Mouse (Mus musculus): ENCODE data around the gene Tsga10. TPM values are rescaled to one million over a fixed set of nuclear protein-coding genes. Genes with fewer than 3 reads are reported as not detected.
"Not testable (repeated sequence)": the region's sequence is repeated elsewhere in the genome, so short reads cannot be mapped to it uniquely, and the experiment has no call there.

Gene Tsga10
- total and polyA plus RNA-seq, 2 experiments = 0.24 to 1.2 TPM

GRCm38 (mm10) chr1:37719030-37719723, 147.1 kb downstream of the Tsga10 start:
- H3K4me1 ChIP-seq (ENCODE audit: control insufficient read depth, insufficient read depth, low read length) = no peaks in the 10 kb centered on the region
- H3K79me2 ChIP-seq (ENCODE audit: control insufficient read depth, insufficient read depth, low read length) = no peaks in the 10 kb centered on the region
- peaks cover 7% of the 10 kb centered on the region; the same call in 1 of the 2 replicates for H3K27me3 ChIP-seq (ENCODE audit: control insufficient read depth, insufficient read depth, low read length)
- peak overlapping the region; percentile 16; the same call in 1 of the 2 replicates for H3K4me3 ChIP-seq (ENCODE audit: insufficient read depth, low read depth, low read length)
- WGBS = 6% methylated on average over 49 of the region's 49 CpGs
- H3K36me3 ChIP-seq (ENCODE audit: control insufficient read depth, insufficient read depth, low read length) = no peaks in the 10 kb centered on the region
- TF ChIP-seq POLR2A (IDR thresholded peaks at IDR 0.05; ENCODE audit: extremely low read depth, insufficient read depth, low read length) (no peak), CTCF (IDR thresholded peaks at IDR 0.05; ENCODE audit: low read depth, low read length) (no peak)
- no peak overlapping the region for H3K9ac ChIP-seq (ENCODE audit: low read depth, low read length)
- no peak for DNase-seq (ENCODE audit: extremely low read depth, low read depth, low spot score)
- no peak overlapping the region for H3K27ac ChIP-seq (replicated peaks; ENCODE audit: insufficient read depth, low read depth, low read length)

DNA sequence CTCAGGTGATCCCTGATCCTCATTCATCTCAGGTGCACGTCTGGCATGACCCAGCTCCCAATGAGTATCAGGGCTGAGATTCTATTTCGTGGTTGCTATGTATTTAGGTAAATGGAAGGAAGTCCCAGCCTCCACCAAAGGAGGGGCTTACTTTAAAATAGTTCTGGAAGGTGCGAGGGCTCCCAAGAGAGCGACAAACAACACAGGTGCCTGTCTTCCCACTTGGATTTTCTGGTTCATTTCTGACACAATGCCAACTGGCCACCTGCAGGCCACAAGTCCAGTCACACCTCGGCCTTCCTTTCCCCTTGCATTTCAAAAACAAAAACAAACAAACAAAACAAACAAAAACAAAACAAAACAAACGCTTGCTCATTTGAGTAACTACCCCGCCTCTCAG, 147.7 kb downstream of the Tsga10 start:
- Histone ChIP-seq H3K27ac (replicated peaks; ENCODE audit: insufficient read depth, low read depth, low read length) (no peak overlapping the region), H3K27me3 (ENCODE audit: control insufficient read depth, insufficient read depth, low read length) (peaks cover 7% of the 10 kb centered on the region; the same call in 1 of the 2 replicates), H3K4me3 (ENCODE audit: insufficient read depth, low read depth, low read length) (no peak overlapping the region), H3K36me3 (ENCODE audit: control insufficient read depth, insufficient read depth, low read length) (no peaks in the 10 kb centered on the region), H3K79me2 (ENCODE audit: control insufficient read depth, insufficient read depth, low read length) (no peaks in the 10 kb centered on the region), H3K4me1 (ENCODE audit: control insufficient read depth, insufficient read depth, low read length) (no peaks in the 10 kb centered on the region), H3K9ac (ENCODE audit: low read depth, low read length) (no peak overlapping the region)
- DNase-seq (ENCODE audit: extremely low read depth, low read depth, low spot score) = no peak
- no peak for TF ChIP-seq CTCF (IDR thresholded peaks at IDR 0.05; ENCODE audit: low read depth, low read length)
- no peak for TF ChIP-seq POLR2A (IDR thresholded peaks at IDR 0.05; ENCODE audit: extremely low read depth, insufficient read depth, low read length)
- 40% methylated on average over 7 of the region's 7 CpGs for WGBS

DNA sequence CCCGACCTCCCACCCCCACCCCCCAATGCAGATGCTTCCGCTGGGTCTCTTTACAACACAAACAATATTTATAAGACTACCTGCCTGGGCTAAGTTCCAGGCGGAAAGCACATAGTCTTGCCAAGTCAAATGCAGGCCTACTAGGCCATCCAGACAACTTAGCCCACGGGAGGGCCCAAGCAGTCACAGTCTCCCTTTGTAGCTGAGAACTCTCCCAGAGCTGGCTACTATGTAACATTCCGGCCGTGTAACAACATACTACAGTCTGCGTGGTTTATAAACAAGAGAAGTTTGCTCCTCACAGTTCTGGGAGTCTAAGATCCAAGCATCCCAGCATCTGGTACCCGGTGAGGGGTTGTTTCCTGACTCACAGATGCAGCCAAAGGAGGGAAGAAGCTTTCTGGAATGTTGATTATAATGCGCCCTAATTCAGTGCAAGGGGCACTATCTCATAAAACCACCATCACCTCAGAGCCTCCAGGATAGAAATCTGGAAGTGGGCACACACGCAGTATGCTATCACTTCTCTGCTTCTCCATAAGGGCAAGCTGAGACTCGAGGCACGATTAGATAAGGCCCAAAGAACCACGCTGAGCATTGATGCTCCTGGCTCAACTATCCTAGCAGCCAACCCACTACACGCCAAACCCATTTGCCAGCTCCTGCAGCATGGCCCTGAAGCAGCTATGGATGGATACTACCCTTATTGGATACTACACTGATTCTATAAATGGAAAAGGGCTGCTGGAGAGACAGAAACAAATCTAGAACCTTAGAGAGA, 148.6 kb downstream of the Tsga10 start:
- no peak overlapping the region for H3K4me3 ChIP-seq (ENCODE audit: insufficient read depth, low read depth, low read length)
- DNase-seq (ENCODE audit: extremely low read depth, low read depth, low spot score) = no peak
- no peak overlapping the region for H3K27ac ChIP-seq (replicated peaks; ENCODE audit: insufficient read depth, low read depth, low read length)
- H3K36me3 ChIP-seq (ENCODE audit: control insufficient read depth, insufficient read depth, low read length) = no peaks in the 10 kb centered on the region
- H3K27me3 ChIP-seq (ENCODE audit: control insufficient read depth, insufficient read depth, low read length) = peaks cover 7% of the 10 kb centered on the region; the same call in 1 of the 2 replicates
- no peaks in the 10 kb centered on the region for H3K79me2 ChIP-seq (ENCODE audit: control insufficient read depth, insufficient read depth, low read length)
- TF ChIP-seq POLR2A (IDR thresholded peaks at IDR 0.05; ENCODE audit: extremely low read depth, insufficient read depth, low read length) (no peak), CTCF (IDR thresholded peaks at IDR 0.05; ENCODE audit: low read depth, low read length) (no peak)
- no peak overlapping the region for H3K9ac ChIP-seq (ENCODE audit: low read depth, low read length)
- H3K4me1 ChIP-seq (ENCODE audit: control insufficient read depth, insufficient read depth, low read length) = no peaks in the 10 kb centered on the region
- 71% methylated on average over 14 of the region's 14 CpGs for WGBS

DNA sequence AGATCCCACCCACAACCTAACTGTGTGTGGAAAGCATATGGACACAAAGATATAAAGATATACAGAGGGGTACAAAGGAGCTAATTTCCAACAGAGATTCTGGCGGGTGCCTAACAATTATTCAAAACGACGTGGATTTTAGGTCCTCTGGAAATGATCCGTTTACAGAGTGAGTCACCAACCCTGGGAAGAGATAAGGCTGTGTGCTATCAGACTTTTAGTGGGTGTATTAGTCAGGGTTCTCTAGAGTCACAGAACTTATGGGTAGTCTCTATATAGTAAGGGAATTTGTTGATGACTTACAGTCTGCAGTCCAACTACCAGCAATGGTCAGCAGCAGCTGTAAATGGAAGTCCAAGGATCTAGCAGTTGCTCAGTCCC, 153.9 kb downstream of the Tsga10 start:
- WGBS = 35% methylated on average over 4 of the region's 4 CpGs
- not testable (repeated sequence) for H3K27ac ChIP-seq (replicated peaks; ENCODE audit: insufficient read depth, low read depth, low read length); H3K79me2 ChIP-seq (ENCODE audit: control insufficient read depth, insufficient read depth, low read length); DNase-seq (ENCODE audit: extremely low read depth, low read depth, low spot score); H3K27me3 ChIP-seq (ENCODE audit: control insufficient read depth, insufficient read depth, low read length); H3K4me3 ChIP-seq (ENCODE audit: insufficient read depth, low read depth, low read length); H3K9ac ChIP-seq (ENCODE audit: low read depth, low read length); H3K36me3 ChIP-seq (ENCODE audit: control insufficient read depth, insufficient read depth, low read length); H3K4me1 ChIP-seq (ENCODE audit: control insufficient read depth, insufficient read depth, low read length)

GRCm38 (mm10) chr1:37711596-37712356, 154.5 kb downstream of the Tsga10 start:
- 75% methylated on average over 10 of the region's 10 CpGs for WGBS
- no peak for DNase-seq (ENCODE audit: extremely low read depth, low read depth, low spot score)
- Histone ChIP-seq H3K27ac (replicated peaks; ENCODE audit: insufficient read depth, low read depth, low read length) (no peak overlapping the region), H3K36me3 (ENCODE audit: control insufficient read depth, insufficient read depth, low read length) (no peaks in the 10 kb centered on the region), H3K27me3 (ENCODE audit: control insufficient read depth, insufficient read depth, low read length) (no peaks in the 10 kb centered on the region; the same call in 1 of the 2 replicates), H3K4me1 (ENCODE audit: control insufficient read depth, insufficient read depth, low read length) (no peaks in the 10 kb centered on the region), H3K9ac (ENCODE audit: low read depth, low read length) (no peak overlapping the region), H3K4me3 (ENCODE audit: insufficient read depth, low read depth, low read length) (no peak overlapping the region), H3K79me2 (ENCODE audit: control insufficient read depth, insufficient read depth, low read length) (no peaks in the 10 kb centered on the region)
- TF ChIP-seq POLR2A (IDR thresholded peaks at IDR 0.05; ENCODE audit: extremely low read depth, insufficient read depth, low read length) (no peak), CTCF (IDR thresholded peaks at IDR 0.05; ENCODE audit: low read depth, low read length) (no peak)

Measured in liver, adult 2 months (tissue).